Comparison of ENCODE assay signal across 29 mouse cellular contexts in the genomic region with DNA sequence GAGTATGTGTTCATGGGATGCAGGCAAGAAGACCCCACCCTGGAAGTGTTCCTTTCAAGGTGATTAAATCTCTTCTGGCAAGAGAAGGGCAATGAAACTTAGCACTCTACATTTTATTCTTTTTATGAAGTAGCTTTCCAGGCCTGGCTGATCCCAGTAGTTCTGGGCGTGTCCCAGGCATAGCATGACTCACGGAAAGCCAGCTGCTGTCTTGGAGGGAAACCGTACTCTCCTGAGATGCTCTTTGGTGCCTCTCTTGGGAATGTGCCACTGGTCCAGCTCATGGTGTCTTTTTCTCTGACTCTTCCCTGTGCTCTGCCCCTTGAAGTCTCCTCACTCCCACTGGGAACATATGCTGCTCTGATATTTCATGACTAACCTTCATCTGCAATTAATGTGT. TPM values are rescaled to one million over a fixed set of nuclear protein-coding genes. Genes with fewer than 3 reads are reported as not detected.
DNase-seq lines count a peak whose midpoint lies in the region; ATAC-seq lines count a peak whose summit lies in the region.
"Had no signal": no experiment of that assay in that cellular context is flagged by ENCODE, and none has a peak within 500 bp of the region (broad histone marks: within the 10 kb centered on the region; RNA-seq: fewer than 3 reads in every experiment).

No protein-coding gene starts in this region.

- intact Hi-C loops in heart, postnatal 10 days (cut with DNase I) = no loop called here
- intact Hi-C loops in heart, postnatal 25 days (cut with DNase I) = no loop called here

- 81% methylated on average over 3 of the region's 3 CpGs for WGBS in neural tube, embryonic 13.5 days

- 0 out of 2 replicates have a peak overlapping the region, but pooled peaks have one; percentile 9 for H3K27ac ChIP-seq in neural tube, embryonic 13.5 days (replicated peaks)
- H3K27ac ChIP-seq: embryonic facial prominence, embryonic 12.5 days; forebrain, embryonic 15.5 days; heart, embryonic 13.5 days; hindbrain, embryonic 12.5 days; hindbrain, postnatal 0 days; intestine, embryonic 15.5 days; layer of hippocampus, adult 2 months; liver, embryonic 14.5 days; neural tube, embryonic 12.5 days; stomach, embryonic 15.5 days had no signal

- DNase-seq in gastrocnemius, adult 18-20 months (ENCODE audit: low spot score) = peak; percentile 11
- DNase-seq in gastrocnemius, postnatal 25 days = no peak
- peak; percentile 8 to 12 for DNase-seq in heart, postnatal 10 days
- DNase-seq in heart, postnatal 25 days (ENCODE audit: low spot score) = no peak
- no peak for DNase-seq in neural tube, embryonic 10.5 days (ENCODE audit: extremely low spot score, low spot score)
- DNase-seq in adrenal gland, adult 18-20 months (ENCODE audit: low spot score in 2 of 2) = no peak
- DNase-seq: adrenal gland, postnatal 14 days; cerebellum, adult 11-12 months; cerebellum, adult 9-11 months; embryo, embryonic 11 days; kidney, adult 2 months; kidney, postnatal 36 days; liver; lung, embryonic 14.5 days; lung, postnatal 14 days had no signal

- no peak for ATAC-seq in neural tube, embryonic 13.5 days (ENCODE audit: low read depth)
- ATAC-seq: forebrain, embryonic 15.5 days; hindbrain, postnatal 0 days; intestine, embryonic 15.5 days; midbrain, embryonic 16.5 days; Patski had no signal

- H3K4me3 ChIP-seq in neural tube, embryonic 13.5 days = no peak overlapping the region
- H3K4me3 ChIP-seq: embryonic facial prominence, embryonic 12.5 days; forebrain, embryonic 15.5 days; heart, embryonic 13.5 days; hindbrain, embryonic 12.5 days; intestine, embryonic 15.5 days; layer of hippocampus, adult 2 months; neural tube, embryonic 12.5 days; stomach, embryonic 15.5 days had no signal

- no peaks in the 10 kb centered on the region for H3K9me3 ChIP-seq in neural tube, embryonic 13.5 days
- H3K9me3 ChIP-seq: embryonic facial prominence, embryonic 12.5 days; forebrain, embryonic 15.5 days; heart, embryonic 13.5 days; hindbrain, embryonic 12.5 days; intestine, embryonic 15.5 days; neural tube, embryonic 12.5 days; stomach, embryonic 15.5 days had no signal

- H3K9ac ChIP-seq in neural tube, embryonic 13.5 days = no peak overlapping the region
- H3K9ac ChIP-seq: embryonic facial prominence, embryonic 12.5 days; forebrain, embryonic 15.5 days; heart, embryonic 13.5 days; hindbrain, embryonic 12.5 days; intestine, embryonic 15.5 days; liver, embryonic 14.5 days; lung, embryonic 14.5 days; neural tube, embryonic 12.5 days; stomach, embryonic 15.5 days had no signal

- peaks cover 24% of the 10 kb centered on the region for H3K4me1 ChIP-seq in neural tube, embryonic 13.5 days (replicated peaks)
- H3K4me1 ChIP-seq: embryonic facial prominence, embryonic 12.5 days; intestine, embryonic 15.5 days; stomach, embryonic 15.5 days had no signal

- no peaks in the 10 kb centered on the region for H3K27me3 ChIP-seq in neural tube, embryonic 13.5 days
- H3K27me3 ChIP-seq: embryonic facial prominence, embryonic 12.5 days; forebrain, embryonic 15.5 days; heart, embryonic 13.5 days; hindbrain, embryonic 12.5 days; intestine, embryonic 15.5 days; neural tube, embryonic 12.5 days; stomach, embryonic 15.5 days had no signal

- H3K36me3 ChIP-seq in neural tube, embryonic 13.5 days = peaks cover 5% of the 10 kb centered on the region; the same call in 1 of the 2 replicates
- H3K36me3 ChIP-seq: embryonic facial prominence, embryonic 12.5 days; forebrain, embryonic 15.5 days; heart, embryonic 13.5 days; hindbrain, embryonic 12.5 days; intestine, embryonic 15.5 days; neural tube, embryonic 12.5 days; stomach, embryonic 15.5 days had no signal

- H3K4me2 ChIP-seq in neural tube, embryonic 13.5 days = no peak overlapping the region
- H3K4me2 ChIP-seq: embryonic facial prominence, embryonic 12.5 days; forebrain, embryonic 15.5 days; heart, embryonic 13.5 days; hindbrain, embryonic 12.5 days; intestine, embryonic 15.5 days; lung, embryonic 14.5 days; neural tube, embryonic 12.5 days; stomach, embryonic 15.5 days had no signal

RNA-seq across cellular contexts. Expression of gene Dok5, which starts 33.1 kb away (rescaled TPM):
- total RNA-seq in gastrocnemius, adult 18-20 months (2021) = 1 to 10 TPM; 2.8 to 3.8 TPM
- 1 to 10 TPM; 8.6 to 8.8 TPM for total RNA-seq in gastrocnemius, postnatal 25 days (2021)
- total RNA-seq in heart, postnatal 10 days (2021) = under 1 TPM in 1 of 2 experiments, not detected in 1; 0.34 TPM
- total RNA-seq in heart, postnatal 25 days (2021) = under 1 TPM; 0.42 to 0.55 TPM
- 72.6 TPM in 2 replicates for polyA plus RNA-seq in neural tube, embryonic 13.5 days (2015; fragmentation: Nextera tagmentation; extraction: Ambion mirVana)
- total RNA-seq in adrenal gland, adult 18-20 months (2021) = under 1 TPM; 0.23 to 0.48 TPM
- total RNA-seq: MEL had no signal
- polyA plus RNA-seq: Patski had no signal

Comparison
In these comparisons a context has a peak if more than half of its experiments do, and no peak if none do; other contexts are left out.
1. DNase-seq: peak in gastrocnemius, adult 18-20 months (single experiment) and heart, postnatal 10 days (2 of 2); none in gastrocnemius, postnatal 25 days (single experiment), heart, postnatal 25 days (single experiment), neural tube, embryonic 10.5 days (single experiment) and adrenal gland, adult 18-20 months (0 of 2).